Mouse (Mus musculus) bone marrow macrophage, adult 2 months (primary cell): Measurements from ENCODE around the gene Spag6. TPM values are rescaled to one million over a fixed set of nuclear protein-coding genes. Genes with fewer than 3 reads are reported as not detected.
A peak's percentile ranks its signal among the peaks of the same experiment; 100 is the strongest.

Source experiments
- H3K27ac ChIP-seq: 2 replicates; pipeline ENCODE4 v1.5.1; 2012; ENCODE audit warnings: low read depth, low read length; ENCODE audit not compliant: insufficient read depth
- H3K4me1 ChIP-seq: 2 replicates; pipeline ENCODE4 v1.6.1; 2012; ENCODE audit warnings: low read length; ENCODE audit not compliant: control insufficient read depth, insufficient read depth
- H3K4me3 ChIP-seq: 2 replicates; pipeline ENCODE4 v1.5.1; 2012; ENCODE audit warnings: mild to moderate bottlenecking, low read length, moderate library complexity; ENCODE audit not compliant: insufficient read depth
- CTCF ChIP-seq: IDR thresholded peaks from 2 replicates; pipeline ENCODE4 v1.5.1; 2012; ENCODE audit warnings: low read depth, mild to moderate bottlenecking, low read length, moderate library complexity
- POLR2A ChIP-seq: IDR thresholded peaks from 2 replicates; pipeline ENCODE4 v1.6.1; 2012; ENCODE audit warnings: mild to moderate bottlenecking, low read depth, low read length, borderline replicate concordance
- polyA plus RNA-seq: library from polyadenylated mRNA; stranded (reverse); fragments of >200 nt; gene quantifications from 2 replicates; pipeline ENCODE4 v1.2.4, GENCODE M21; 2012; ENCODE audit not compliant: missing spikeins, insufficient read depth, insufficient read length

Spag6 gene
- not detected in 2 replicates for polyA plus RNA-seq

DNA sequence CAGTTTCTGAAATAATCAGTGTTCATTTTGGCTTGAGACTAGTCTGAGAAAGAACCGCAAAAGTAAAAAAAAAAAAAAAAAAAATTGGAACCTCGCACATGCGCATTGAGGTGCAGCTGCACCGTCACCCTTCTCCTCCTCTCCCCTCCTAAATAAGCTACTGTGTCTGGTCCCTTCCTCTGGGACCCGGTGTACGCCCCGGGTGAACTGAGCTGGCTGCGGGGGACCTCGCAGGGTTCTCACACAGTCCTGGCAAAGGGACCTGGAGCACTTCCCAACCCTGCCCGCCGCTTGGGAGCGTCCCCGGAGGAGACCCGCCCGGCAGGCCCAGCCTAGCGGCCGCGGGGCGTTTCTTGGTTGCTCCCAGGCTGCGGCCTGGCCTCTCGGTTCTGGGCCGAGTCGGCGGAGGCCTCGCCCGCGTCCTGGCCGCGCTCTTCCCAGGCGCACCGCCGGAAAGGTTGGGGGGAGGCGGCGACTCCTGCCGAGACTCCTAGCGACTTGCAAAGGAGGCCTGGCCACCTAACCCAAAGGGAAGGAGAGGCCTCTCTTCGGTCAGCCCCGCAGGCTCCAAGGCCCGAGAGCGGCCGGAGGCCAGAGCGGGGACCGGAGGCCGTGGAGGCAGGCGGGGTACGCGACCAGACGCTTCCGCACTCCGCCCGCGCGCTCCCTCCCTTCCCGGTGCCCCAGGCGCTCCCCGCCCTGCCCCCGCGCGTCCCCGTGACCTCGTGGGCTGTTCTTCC, at the start of gene Spag6:
Gene Spag6, plus strand, starts transcription at position 162 of the 740 bp plus-strand sequence.
- Histone ChIP-seq H3K27ac (peak within 1 kb of the TSS; percentile 70), H3K4me3 (peak within 1 kb of the TSS; percentile 89), H3K4me1 (0 out of 2 replicates have a peak, but pooled peaks cover 3% of the 10 kb centered on the region)
- no peak for TF ChIP-seq CTCF
- TF ChIP-seq POLR2A, result no peak

GRCm38 (mm10) chr2:18648563-18648962, 45.3 kb upstream of the Spag6 start:
- H3K4me1 ChIP-seq, result no peaks in the 10 kb centered on the region
- no peak overlapping the region for H3K4me3 ChIP-seq
- no peak overlapping the region for H3K27ac ChIP-seq
- TF ChIP-seq POLR2A, result no peak
- TF ChIP-seq CTCF, result no peak

DNA sequence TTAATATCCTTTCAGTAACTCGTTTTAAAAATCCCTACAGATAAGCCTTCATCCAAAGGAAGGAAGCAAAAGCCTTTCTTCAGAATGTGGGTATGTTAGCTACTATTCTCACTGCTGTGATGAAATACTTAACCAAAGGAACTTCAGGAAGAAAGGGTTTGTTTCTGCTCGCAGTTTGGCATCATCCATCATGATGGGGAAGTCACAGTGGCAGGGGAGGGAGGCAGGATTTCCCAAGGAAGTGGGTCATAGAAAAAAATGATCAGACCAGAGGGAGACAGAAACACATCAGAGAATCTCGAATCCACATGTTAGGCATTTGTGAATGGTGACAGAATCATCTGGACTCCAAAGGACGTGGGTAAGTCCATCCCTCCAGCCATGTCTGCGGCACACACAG, 39.0 kb upstream of the Spag6 start:
- TF ChIP-seq CTCF (no peak), POLR2A (no peak)
- Histone ChIP-seq H3K27ac (no peak overlapping the region), H3K4me1 (peaks cover 5% of the 10 kb centered on the region), H3K4me3 (no peak overlapping the region)

DNA sequence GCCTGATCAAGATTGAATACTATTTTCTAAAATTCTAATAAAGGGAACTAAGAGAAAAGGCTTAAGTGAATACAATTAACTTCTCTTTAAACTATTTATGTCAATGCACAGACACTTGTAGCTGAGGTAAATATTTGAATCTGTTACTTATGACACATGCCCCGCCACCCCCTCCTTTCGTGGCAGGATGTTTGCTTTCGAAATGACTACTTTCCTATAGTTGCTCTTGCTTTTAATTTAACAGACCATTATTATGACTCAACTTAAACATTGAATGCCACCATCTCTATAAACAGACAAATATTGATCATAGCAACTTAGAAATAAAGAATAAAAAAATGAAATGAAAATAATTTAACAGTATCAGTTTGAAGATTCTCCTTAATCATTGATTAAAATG, 29.8 kb upstream of the Spag6 start:
- TF ChIP-seq CTCF, result no peak
- no peak for TF ChIP-seq POLR2A
- Histone ChIP-seq H3K27ac (no peak overlapping the region), H3K4me3 (no peak overlapping the region), H3K4me1 (no peaks in the 10 kb centered on the region)

DNA sequence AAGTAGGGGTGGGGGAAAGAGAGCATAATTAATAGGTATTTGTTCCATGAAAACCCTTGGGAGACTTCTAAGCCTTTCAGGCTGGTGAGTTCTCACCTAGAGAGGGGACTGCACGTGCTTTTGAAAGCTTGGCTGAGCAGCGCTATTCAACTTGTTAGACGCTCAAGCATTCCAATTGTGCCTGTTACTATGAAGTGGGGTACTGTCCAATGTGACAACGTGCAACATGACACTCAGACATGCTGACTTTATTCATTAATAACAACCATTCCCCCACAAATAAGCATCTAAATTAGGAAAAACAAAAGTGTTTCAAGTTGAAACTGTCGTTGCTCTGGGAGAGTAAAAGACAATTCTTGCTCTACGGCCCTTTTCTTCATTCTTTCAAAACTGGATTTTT, 22.8 kb upstream of the Spag6 start:
- TF ChIP-seq CTCF, result no peak
- H3K4me1 ChIP-seq, result peaks cover 4% of the 10 kb centered on the region; the same call in 1 of the 2 replicates
- H3K4me3 ChIP-seq, result no peak overlapping the region
- no peak overlapping the region for H3K27ac ChIP-seq

GRCm38 (mm10) chr2:18672133-18672765, 21.6 kb upstream of the Spag6 start, which contains the start of gene Commd3:
Commd3 (plus strand) TSS chr2:18672384.
- Histone ChIP-seq H3K27ac (peak within 1 kb of the TSS; percentile 81), H3K4me3 (peak within 1 kb of the TSS; percentile 80), H3K4me1 (peaks cover 4% of the 10 kb centered on the region; the same call in 1 of the 2 replicates)
- TF ChIP-seq CTCF (no peak), POLR2A (no peak)

GRCm38 (mm10) chr2:18672766-18673164, 21.1 kb upstream of the Spag6 start:
- Histone ChIP-seq H3K4me3 (peak overlapping the region; percentile 80), H3K4me1 (peaks cover 4% of the 10 kb centered on the region; the same call in 1 of the 2 replicates), H3K27ac (peak overlapping the region; percentile 81)
- TF ChIP-seq CTCF, result no peak
- no peak for TF ChIP-seq POLR2A

- no peak overlapping the region for H3K27ac ChIP-seq
- TF ChIP-seq POLR2A (no peak), CTCF (no peak)
- H3K4me1 ChIP-seq, result peaks cover 4% of the 10 kb centered on the region; the same call in 1 of the 2 replicates
- no peak overlapping the region for H3K4me3 ChIP-seq
These were observed 20.1 kb upstream of the Spag6 start for GRCm38 (mm10) chr2:18673766-18674165.

GRCm38 (mm10) chr2:18674193-18674902, 19.5 kb upstream of the Spag6 start:
- Histone ChIP-seq H3K27ac (no peak overlapping the region), H3K4me1 (peaks cover 4% of the 10 kb centered on the region; the same call in 1 of the 2 replicates), H3K4me3 (no peak overlapping the region)
- TF ChIP-seq CTCF (no peak), POLR2A (no peak)
